Mouse (Mus musculus) olfactory bulb, adult 2 months (tissue): ENCODE results near the gene Utrn.

Experiments used
- CTCF ChIP-seq: fragments of 200-500 bp; IDR thresholded peaks from 2 replicates; pipeline ENCODE4 v1.5.1; 2012; ENCODE audit warnings: low read depth, mild to moderate bottlenecking, low read length, moderate library complexity; ENCODE audit not compliant: insufficient read depth
- POLR2A ChIP-seq: fragments of 200-500 bp; IDR thresholded peaks from 2 replicates; pipeline ENCODE4 v1.6.1; 2012; ENCODE audit warnings: mild to moderate bottlenecking, low read depth, low read length, moderate library complexity; ENCODE audit not compliant: insufficient read depth

GRCm38 (mm10) chr10:12853776-12854175 lies 15.4 kb downstream of the Utrn start:
- no peak for TF ChIP-seq CTCF
- TF ChIP-seq POLR2A = no peak
